Mouse (Mus musculus) mature B cell (primary cell): ENCODE results near the gene Sh3rf3.

ENCODE experiments used
- in situ Hi-C: fragments of 300-500 bp; cut with MboI; formaldehyde crosslinking; loops from 2 replicates; pipeline ENCODE4 v1.14.3; 2019

Gene Sh3rf3

GRCm38 (mm10) chr10:58813081-58813800, at the start of gene Sh3rf3:
Gene Sh3rf3 (plus strand): TSS chr10:58813359.
- in situ Hi-C loops = no loop called here

- in situ Hi-C loops = no loop called here
These were observed 24.5 kb upstream of the Sh3rf3 start for GRCm38 (mm10) chr10:58788486-58789274.

- in situ Hi-C loops = no loop called here
These were observed 15.6 kb upstream of the Sh3rf3 start for GRCm38 (mm10) chr10:58797555-58797954.

DNA sequence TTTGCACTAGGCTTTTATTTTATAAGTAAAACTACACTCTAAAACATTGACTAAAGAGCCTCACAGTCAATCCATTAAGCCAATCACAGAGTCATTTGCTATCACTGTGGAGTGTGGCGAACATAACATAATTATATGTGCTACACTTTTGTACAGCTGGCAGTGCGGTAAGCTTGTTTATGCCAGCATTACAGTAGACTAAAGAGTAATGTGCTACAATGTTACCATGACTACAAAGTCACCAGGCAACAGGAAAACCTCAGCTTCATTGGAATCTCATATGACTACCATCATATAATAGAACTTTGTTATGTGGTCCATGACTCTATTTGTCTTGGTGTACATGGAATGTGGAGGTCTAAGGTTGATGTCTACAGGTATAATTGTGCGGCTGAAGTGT, 15.0 kb upstream of the Sh3rf3 start:
- in situ Hi-C loops = no loop called here

DNA sequence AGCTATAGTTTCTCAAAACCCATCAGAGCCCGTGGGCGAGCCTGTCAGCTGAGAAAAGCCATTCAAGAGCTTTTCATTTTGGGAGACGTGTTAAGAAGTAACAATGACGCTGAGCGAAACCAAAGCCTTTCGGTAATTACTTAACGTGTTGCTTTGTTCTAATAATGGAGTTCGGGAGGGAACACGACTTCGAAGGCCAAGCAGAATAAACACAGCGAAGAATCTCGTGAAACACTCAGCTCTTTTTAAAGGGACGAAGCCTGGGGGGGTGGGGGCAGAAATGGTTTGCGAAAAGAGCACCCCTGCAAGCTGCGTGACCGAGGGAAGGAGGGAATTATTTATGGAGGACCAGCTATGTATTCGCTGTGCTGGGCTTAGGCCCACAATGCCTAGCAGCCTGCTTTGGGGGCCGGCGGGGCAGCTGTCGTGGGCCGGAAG, 12.1 kb upstream of the Sh3rf3 start:
- in situ Hi-C loops = no loop called here

DNA sequence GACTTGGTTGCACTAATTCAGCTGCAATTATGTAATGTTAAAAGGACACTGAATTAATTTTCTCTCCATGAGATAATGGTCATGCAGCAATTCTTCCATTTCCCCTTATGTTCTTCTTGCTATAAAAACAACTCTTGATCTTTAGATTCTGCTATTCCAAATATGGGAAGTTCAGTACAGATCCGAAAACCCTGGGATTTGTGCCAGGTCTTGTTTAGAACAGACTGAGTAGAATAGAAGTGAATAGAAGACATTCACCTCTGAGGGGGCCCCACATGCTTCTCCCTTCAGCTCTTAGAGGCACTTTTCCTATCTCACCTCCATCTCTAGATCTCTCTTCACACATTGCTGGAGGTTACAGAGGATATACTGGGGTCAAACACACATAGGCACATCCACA, 10.8 kb upstream of the Sh3rf3 start:
- in situ Hi-C loops = no loop called here

DNA sequence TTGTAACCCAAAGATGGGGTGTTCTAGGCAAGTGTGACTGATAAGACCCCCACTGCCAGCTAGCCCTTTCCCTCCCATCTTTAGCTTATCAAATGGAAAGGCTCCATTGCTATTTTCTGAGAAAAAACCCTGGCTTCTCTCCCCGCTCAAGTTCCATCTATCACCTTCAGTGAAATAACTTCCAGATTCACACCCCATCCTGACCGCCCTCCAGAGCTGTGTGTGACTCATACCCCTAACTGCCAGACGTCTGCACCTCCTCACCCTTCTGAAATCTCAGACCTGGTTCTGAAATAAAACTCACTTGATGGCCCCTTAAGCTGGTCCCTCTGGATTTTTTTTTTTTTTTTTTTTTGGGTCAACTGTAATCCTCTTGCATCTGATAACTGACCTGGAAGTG, 5.2 kb upstream of the Sh3rf3 start:
- in situ Hi-C loops = no loop called here

GRCm38 (mm10) chr10:58810181-58810580, 3.0 kb upstream of the Sh3rf3 start:
- in situ Hi-C loops = no loop called here

GRCm38 (mm10) chr10:58812210-58813080, 714 bp upstream of the Sh3rf3 start:
- in situ Hi-C loops = no loop called here

DNA sequence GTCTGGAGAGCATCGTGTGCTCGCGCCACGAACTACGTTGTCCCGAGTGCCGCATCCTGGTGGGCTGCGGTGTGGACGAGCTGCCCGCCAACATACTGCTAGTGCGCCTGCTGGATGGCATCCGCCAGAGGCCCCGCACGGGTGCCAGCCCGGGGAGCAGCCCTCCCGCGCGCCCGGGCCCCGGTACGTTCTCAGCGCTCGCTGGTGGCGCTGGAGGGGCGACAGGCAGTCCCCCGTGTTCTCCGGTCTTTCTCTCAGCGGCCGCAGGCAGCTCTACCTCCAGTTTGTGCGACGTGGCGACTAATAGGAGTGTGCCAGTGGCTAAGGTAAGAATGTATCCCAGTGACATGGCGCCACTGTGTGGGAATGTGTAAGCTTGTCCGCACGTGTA, 637 bp downstream of the Sh3rf3 start:
- in situ Hi-C loops = no loop called here

GRCm38 (mm10) chr10:58814486-58814885, 1.3 kb downstream of the Sh3rf3 start:
- in situ Hi-C loops = no loop called here

DNA sequence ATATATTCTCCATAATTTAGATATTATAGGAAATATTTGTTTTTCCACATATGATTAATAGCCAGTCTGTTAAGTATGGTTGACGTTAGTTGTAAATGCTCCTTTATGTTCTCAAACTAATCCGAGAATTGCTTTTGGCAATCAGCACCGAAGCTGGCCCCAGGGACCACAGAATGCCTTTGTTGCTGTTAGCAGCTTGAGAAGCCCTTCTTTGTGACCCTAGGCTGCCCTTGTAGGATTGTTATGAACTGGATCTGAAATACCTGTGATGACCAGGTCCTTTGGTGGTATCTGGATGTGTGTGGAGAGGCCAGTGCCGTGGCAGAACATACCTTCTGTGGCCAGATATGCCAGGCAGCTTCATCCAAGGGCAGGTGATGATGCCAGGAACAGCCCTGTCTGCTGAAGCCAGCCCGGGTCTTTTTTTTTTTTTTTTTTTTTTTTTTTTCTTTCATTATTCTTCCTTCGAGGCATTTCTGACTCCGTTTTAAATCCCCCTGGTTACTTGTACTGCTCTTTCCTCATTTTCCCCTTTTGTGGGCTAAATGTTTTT, 10.9 kb downstream of the Sh3rf3 start:
- in situ Hi-C loops = no loop called here

GRCm38 (mm10) chr10:58829251-58830111, 16.3 kb downstream of the Sh3rf3 start:
- in situ Hi-C loops = no loop called here

- in situ Hi-C loops = no loop called here
These were observed 20.0 kb downstream of the Sh3rf3 start for GRCm38 (mm10) chr10:58833146-58833545.

GRCm38 (mm10) chr10:58833741-58834178, 20.6 kb downstream of the Sh3rf3 start:
- in situ Hi-C loops = no loop called here

- in situ Hi-C loops = no loop called here
These were observed 23.2 kb downstream of the Sh3rf3 start for GRCm38 (mm10) chr10:58836391-58836790.

DNA sequence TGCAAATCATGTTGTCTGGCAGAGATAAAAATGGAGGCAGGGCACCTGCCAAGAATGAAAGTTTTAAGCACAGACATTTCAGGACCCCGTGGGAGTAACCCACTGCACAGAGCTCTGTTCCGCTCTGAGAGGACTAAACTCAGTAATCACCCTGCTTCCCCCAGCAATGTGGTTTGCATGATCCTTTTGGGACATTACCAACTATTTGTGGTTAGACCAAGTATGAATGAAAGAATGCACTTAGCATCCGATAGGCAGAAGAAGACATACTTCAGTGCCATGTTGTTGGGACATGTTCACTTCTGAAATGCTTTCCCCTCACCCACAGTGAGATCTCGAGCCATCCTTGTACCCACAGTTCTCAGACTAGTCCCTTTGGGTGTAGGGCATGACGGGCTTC, 24.3 kb downstream of the Sh3rf3 start:
- in situ Hi-C loops = no loop called here

DNA sequence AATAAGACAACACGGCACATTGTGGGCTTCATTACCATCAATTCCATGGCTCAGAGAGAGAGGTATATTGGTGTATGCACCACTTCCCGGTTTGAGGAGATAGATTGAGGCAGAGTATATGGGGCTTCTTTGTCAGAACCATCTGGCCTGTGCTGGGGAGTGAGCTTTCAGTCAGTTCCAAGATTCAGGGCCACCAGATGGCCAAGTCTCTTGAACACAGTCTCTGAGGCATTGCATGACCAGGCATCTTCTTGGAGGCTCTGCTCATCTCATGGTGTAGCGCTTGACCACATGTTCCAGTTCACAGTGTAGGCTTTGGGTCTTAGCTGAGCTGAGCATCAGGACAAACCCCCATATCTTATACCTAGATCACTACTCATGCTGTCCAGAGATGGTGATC, 28.8 kb downstream of the Sh3rf3 start:
- in situ Hi-C loops = no loop called here

DNA sequence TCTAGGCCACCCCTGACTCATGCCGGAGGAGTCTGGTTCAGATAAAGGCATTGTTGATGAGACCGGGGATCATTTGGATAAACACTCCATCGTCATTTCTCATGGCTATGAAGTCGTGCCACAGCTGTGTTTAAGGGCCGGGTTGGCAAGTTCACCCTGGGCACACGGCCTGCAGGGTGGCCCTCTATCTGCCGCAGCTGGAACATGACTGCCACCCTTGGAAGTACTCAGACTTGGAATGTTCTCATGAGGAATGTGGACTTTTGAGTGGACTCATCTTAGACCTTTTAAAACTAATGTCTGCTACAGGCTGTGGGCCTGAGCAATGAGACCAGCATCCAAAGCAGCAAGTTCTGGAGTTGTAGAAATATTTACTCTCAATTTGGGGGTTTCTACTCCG, 29.9 kb downstream of the Sh3rf3 start:
- in situ Hi-C loops = no loop called here

DNA sequence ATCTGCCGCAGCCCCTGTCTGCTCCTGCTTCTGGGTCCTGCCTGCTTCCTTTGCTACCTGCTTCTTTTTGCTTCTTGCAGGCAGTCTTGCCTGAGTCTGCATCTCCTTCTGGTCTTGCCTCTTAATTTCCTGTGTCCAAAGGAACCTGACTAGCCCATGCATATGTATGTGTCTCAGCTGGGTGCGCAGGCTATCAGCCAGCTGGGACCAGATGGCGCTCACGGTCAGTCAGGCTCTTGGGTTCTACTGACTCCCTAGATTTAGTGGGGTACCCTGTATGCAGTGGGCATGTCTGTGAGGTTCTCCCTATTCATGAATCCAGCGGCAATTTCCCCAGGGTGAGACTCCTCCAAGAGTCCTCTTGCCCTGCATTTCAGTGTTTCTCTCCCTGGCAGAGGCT, 35.0 kb downstream of the Sh3rf3 start:
- in situ Hi-C loops = no loop called here

GRCm38 (mm10) chr10:58848536-58848935, 35.4 kb downstream of the Sh3rf3 start:
- in situ Hi-C loops = no loop called here
